Mouse (Mus musculus): ENCODE results near the gene Taf11.

Gene Taf11

DNA sequence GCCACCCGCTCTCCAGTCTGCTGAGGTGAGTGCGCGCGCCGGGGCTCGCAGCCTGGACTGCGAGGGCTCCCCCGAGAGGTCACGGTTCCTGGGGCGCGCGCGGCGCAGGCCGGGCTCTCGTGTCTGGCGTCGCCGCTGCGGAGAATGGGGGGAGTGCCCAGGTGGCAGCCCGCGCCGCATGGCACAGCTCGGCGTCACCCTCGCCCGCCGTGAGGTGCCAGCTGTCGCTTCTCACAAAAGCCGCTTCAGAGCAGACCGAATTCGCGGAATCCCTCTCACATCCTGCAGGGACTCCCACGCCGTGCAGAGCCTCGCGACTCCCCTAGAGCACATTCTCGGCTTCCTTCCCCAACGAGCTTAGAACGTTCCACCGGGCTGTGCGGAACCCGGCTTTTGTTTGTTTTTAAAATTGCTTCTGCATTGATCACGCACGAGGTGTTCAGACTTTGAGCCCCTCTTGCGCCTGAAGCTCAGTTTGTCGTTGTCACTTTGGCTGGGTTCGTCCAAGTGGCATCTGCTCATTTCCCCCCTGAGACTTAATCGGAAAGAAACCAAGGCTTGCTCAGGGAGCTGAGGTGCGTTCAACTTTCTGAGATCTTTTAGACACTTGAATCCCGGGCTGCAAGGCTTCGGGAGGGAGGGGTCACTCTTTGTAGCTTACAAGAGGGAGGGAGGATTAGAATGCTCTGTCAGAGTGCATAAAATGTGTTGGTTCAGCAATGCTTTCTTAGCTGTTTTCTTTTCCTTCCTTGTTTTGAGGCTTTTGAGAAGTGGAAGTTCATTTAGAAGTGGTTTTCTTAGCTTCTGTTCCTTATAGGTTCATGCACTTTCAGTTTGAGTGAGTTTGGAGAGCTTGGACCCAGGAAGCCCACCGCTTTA, at the start of gene Taf11:
Gene Taf11, minus strand, starts transcription at position 223 of the 879 bp plus-strand sequence.
- peak; percentile 62 for ATAC-seq (ENCODE audit: low TSS enrichment)

DNA sequence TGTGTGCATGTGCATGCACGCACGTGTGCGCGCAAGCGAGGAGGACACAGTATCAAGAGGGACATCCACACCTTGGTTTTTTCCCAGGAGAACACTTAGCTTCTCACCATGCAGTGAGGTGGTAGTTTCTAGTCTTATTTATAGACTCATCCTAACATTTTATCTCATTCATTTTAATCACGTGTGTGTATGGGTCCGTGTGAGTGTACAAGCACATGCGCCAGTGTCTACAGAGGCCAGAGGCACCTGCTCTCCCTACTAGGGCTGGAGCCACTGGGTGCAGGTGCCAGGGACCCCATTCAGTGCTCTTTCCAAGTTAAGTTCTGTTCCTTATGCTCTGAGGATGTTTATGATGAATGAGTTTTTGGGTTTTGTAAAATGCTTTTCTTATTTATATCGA, 48.0 kb upstream of the Taf11 start:
- no peak for ATAC-seq (ENCODE audit: low TSS enrichment)

DNA sequence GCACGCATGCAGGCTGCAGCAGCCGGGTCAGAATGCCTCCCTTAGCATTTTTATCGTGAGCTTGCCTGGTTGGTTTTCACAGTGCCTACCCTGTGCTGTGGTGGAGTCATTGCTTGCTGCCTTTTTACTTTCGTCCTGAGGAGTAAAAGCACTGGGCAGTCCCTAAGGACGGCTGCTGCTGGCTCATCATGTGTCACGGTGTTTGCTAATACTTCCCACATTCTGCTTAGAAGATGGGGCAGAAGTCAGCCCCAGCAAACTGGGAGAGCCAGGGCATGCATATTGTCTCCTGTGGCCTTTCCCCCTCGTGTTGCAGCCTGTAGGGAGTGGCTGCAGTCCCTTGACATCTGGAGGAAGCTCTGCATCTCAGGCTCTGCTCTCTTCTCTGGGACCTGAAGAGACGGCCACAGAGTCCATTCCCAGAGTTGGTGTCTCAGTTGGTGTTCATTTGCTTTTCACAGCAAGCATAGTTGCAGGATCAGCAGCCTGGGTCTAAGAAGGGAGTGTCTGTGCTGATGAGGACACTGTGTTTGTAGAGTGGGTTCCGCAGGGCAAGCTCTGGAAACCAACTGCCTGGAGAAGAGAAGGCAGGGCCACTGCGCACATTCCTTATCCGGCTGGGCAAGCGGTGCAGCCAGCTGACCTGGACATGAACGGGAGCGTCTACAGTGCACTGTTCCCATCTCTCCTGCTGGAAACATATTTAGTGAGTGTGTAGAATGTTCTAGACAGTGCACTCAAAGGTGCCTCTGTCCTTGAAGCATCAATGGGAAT, 45.2 kb upstream of the Taf11 start:
- no peak for ATAC-seq (ENCODE audit: low TSS enrichment)

DNA sequence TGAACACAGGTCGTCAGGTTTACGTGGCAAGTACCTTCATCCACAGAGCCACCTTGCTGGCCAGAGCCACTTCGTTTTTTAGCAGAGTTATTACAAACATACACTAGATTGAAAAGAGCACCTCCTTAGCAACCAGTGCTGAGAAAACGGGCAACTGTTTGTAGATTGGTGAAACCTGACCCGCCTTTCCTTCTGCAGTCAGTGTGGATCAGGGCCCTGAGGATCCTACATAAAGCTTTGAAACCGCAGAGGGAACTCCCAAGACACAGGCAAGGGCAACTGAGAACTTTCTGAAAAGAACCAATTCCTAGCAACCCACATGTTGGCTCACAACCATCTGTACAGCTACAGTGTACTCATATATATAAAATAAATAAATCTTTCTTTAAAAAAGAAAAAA, 43.5 kb upstream of the Taf11 start:
- no peak for ATAC-seq (ENCODE audit: low TSS enrichment)

- no peak for ATAC-seq (ENCODE audit: low TSS enrichment)
These were observed 37.5 kb upstream of the Taf11 start for GRCm38 (mm10) chr17:27947155-27947554.

- ATAC-seq (ENCODE audit: low TSS enrichment) = no peak
These were observed 36.7 kb upstream of the Taf11 start for GRCm38 (mm10) chr17:27946371-27946770.

DNA sequence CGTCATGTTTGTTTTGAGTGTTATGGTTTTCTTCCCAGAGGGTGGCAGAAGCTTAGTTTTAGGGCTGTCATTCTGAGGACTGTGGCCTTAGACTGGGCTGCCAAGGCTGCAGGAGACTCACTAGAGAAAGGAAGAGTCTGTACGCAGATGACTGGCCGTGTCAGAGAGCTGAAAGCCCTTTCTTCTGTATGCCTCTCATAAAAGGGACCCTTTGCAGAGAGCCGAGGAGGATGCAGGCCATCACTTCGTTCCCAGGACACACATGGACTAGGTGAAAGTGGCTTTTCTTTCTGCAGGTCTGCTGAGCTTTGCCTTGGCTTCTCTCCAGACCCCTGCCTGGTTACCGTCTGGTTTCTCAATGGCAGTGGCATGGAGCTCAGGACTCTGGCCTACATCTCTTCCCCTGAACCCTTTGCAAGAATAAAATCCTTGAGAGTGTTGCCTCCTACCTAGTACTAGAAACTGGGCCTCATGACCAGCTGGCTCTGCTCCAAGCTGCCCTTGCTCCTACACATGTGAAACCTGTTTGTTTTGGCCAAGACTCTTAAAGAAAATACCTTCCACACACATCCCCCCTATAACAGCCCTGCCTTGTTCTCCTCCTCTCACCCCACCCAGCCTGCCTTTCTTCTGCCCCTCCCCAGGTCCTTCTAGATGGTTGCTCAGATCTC, 36.0 kb upstream of the Taf11 start:
- no peak for ATAC-seq (ENCODE audit: low TSS enrichment)

DNA sequence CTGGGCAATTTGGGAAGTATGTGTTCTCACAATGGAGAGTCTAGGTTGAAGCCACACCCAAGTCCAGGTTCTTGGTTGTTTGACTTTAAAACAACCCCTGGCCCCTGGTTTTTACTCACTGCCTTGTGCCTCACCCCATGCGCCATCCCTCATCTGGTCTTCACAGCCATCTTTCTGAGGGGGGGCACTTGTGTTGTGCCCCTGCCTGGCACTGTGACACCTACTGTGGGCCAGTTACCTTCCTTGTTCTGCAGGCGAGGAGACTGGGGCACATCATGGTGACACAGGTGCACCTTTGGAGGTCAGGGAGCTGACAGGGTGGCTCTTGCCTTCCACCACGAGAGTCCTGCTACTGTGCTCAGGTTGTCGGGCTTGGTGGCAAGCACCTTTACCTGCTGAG, 32.5 kb upstream of the Taf11 start:
- no peak for ATAC-seq (ENCODE audit: low TSS enrichment)

DNA sequence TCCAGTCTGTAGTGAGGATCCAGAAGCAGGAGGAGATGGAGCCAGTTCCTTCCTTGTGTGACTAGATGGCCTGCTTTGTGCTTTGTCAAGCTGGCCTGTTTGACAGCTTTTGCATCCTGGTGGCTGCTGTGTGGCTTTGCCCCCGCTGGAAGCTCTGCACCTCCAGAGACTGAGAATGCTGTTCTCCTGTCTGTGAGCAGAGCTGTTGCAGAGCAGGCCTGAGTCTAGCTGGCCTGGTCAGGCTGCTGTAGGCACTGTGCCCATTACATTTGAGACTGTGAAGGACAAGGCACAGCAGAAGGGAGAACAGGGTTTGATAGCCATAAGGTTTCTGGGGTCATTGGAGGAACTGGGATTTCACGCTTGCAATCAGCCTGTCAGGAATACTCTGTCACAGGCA, 32.1 kb upstream of the Taf11 start:
- ATAC-seq (ENCODE audit: low TSS enrichment) = no peak

DNA sequence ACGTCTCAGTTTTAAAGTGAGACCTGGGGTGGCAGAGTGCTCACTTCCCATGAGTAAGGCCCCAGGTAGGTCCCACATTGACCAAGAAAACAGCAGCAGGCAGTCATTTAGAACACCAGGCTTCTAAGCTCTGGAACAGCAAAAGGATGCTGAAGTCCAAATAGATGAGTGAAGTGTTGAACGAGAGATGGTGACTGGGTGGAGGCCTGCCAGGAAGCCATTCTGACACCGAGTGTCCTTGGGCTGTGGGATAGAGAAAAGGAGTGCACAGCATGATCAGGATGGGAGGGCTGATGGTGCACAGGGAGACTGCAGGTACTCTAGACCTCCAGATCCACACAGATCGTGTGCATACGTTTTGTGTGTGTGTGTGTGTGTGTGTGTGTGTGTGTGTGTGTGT, 31.5 kb upstream of the Taf11 start:
- ATAC-seq (ENCODE audit: low TSS enrichment) = no peak

DNA sequence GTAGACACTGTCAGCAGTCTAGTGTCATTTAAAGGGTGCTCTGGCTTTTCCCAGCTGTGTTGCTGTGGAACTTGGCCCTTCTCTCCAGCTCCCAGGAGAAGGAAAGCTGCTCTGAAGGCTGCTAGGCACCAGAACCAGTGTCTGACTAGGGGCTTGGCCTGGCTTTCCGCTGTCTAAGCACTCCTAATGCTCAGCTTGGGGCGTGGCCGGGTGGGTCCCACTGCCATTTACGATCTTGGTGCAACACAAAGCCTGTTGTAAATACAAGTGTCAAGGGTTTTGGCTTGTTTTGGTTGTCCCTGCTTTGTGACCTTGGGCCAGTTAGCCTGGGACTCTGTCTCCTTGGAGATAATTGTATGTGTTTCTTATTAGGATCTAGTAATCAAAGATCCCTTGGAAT, 30.7 kb upstream of the Taf11 start:
- no peak for ATAC-seq (ENCODE audit: low TSS enrichment)

- ATAC-seq (ENCODE audit: low TSS enrichment) = no peak
These were observed 29.4 kb upstream of the Taf11 start for GRCm38 (mm10) chr17:27939028-27939427.

DNA sequence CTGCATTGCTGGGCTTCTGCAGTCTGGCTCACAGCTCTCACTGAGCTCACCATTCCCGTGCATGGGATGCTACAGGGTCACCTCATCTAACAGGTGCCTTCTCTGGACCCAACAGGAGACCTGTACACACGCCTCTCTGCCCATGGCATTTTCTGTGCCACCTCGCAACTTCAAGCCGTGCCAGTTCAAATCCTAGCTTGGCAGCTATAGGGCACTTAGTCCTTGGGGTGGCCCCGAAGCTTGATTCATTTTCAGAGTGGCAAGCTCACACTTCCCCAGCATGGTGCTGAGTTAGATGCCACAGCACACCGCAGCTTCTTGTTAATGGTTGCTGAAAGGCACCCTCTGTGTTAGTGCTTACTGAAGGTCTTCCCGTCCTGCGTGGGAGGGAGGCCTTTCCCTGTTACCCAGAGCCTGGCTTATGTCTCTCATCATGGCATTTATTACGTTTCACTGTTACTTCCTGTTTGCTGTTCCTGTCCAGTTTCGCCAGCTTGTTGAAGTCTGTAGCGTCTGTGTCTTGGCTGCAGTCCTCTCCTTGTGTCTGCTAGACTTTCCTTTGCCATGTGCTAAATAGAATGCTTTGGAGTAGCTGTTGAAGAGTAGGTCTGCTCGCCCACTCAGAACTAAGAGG, 28.6 kb upstream of the Taf11 start:
- ATAC-seq (ENCODE audit: low TSS enrichment) = no peak

- no peak for ATAC-seq (ENCODE audit: low TSS enrichment)
These were observed 27.5 kb upstream of the Taf11 start for GRCm38 (mm10) chr17:27937054-27937615.

DNA sequence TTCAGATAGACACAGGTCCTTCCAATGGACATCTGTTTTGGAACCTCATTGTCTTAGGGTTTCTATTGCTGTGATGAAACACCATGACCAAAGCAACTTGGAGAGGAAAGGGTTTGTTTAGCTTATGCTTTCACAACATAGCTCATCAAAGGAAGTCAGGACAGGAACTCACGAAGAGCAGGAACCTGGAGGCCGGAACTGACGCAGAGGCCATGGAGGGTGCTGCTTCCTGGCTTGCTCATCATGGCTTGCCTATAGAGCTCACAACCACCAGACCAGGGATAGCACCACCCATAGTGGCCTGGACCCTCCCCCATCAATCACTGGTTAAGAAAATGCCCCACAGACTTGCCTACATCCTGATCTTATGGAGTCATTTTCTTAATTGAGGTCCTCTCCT, 25.4 kb upstream of the Taf11 start:
- no peak for ATAC-seq (ENCODE audit: low TSS enrichment)

GRCm38 (mm10) chr17:27934136-27934910, 24.7 kb upstream of the Taf11 start:
- ATAC-seq (ENCODE audit: low TSS enrichment) = no peak

- ATAC-seq (ENCODE audit: low TSS enrichment) = no peak
These were observed 22.2 kb upstream of the Taf11 start for GRCm38 (mm10) chr17:27931826-27932225.

DNA sequence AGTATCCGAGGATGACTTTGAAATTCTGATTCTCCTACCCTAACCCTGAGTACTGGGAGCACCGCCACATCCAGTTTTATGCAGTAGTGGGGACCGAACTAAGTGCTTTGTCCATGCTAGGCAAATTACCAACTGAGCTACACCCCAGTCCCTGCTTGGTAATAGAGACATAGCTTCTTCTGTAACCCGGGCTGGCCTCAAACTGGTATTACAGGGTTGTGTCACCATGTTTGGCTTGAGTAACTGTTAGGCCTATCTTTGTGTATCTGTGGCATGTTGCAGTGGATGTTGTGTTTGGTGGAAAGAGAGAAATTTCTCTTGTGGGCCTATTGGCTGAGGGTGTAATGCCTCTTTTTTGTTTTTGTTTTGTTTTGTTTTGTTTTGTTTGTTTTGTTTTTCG, 20.6 kb upstream of the Taf11 start:
- no peak for ATAC-seq (ENCODE audit: low TSS enrichment)

- no peak for ATAC-seq (ENCODE audit: low TSS enrichment)
These were observed 15.9 kb upstream of the Taf11 start for GRCm38 (mm10) chr17:27925504-27925903.

- ATAC-seq (ENCODE audit: low TSS enrichment) = no peak
These were observed 15.4 kb upstream of the Taf11 start for GRCm38 (mm10) chr17:27925054-27925453.

DNA sequence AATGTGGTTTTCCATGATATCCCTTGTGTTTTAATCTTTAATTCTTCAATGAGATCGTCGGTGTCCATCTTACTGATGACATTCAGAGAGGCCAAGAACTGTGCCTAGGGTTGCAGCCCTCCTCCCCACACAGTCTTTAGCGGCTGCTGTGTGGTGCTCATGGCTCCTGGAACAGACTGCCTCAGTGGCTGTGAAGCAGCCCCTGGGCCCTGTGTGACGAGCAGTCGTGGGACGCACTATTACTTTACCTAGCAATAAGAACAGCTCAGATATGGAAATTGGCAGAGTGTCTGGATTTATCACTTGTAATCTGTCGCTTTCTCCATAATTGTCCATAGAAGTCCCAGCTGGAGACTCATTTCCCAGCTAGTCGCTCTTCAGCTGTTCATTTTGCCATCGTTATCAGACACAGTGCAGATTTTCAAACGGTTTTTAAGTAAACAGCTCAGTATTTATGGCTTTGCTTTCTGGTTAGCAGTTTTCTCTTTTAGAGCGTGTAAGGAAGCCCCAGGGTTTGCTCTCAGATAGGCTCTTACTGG, 12.6 kb upstream of the Taf11 start:
- no peak for ATAC-seq (ENCODE audit: low TSS enrichment)

All from frontal cortex, adult (tissue).